ENCODE assay signal across 18 mouse cellular contexts in the genomic region with DNA sequence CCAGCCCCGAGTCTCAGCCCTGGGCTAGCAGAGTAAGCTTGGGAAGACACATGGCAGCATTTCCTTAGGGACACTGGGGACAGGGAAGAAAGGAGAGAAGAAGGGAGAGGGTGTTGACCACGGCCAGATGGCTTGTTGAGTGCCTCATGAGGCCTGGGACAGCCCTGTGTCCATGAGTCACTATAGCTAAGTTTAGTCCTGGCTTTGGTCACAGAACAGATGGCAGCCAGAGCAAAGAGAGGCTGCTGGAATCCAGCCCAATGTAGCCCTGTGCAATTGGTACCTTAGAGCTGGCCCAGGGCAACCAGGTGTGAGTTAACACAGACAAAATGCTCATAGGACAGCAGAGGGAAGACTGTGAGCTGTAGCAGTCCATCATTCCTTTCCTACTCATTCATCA. TPM values are rescaled to one million over a fixed set of nuclear protein-coding genes. Genes with fewer than 3 reads are reported as not detected.
DNase-seq lines count a peak whose midpoint lies in the region.
"Had no signal": no experiment of that assay in that cellular context is flagged by ENCODE, and none has a peak within 500 bp of the region (broad histone marks: within the 10 kb centered on the region; RNA-seq: fewer than 3 reads in every experiment).

No protein-coding gene starts in this region.

- DNase-seq in heart, adult 8-10 months (ENCODE audit: low spot score), result peak; percentile 23
- no peak for DNase-seq in heart, postnatal 36 days
- peak; percentile 11 for DNase-seq in right cerebral cortex, adult 18-20 months
- no peak for DNase-seq in right cerebral cortex, postnatal 25 days
- peak; percentile 96 for DNase-seq in cerebellum, adult 9-10 months
- no peak for DNase-seq in adipocyte (ENCODE audit: low spot score)
- DNase-seq in thymus, postnatal 4 days, result no peak
- DNase-seq: adrenal gland, adult 8-10 months; forebrain, postnatal 0 days; gastrocnemius, postnatal 10 days; kidney, adult 2 months; kidney, postnatal 10 days; layer of hippocampus, postnatal 36 days; lung, adult 18-20 months; lung, postnatal 14 days; midbrain, embryonic 14.5 days; thymus, adult 2 months had no signal

- intact Hi-C loops in heart, postnatal 36 days (cut with DNase I), result no loop called here

RNA-seq across cellular contexts. Expression of a gene that starts 33.2 kb away (rescaled TPM):
- 1 to 10 TPM; 2.2 to 5.3 (median 3.9) TPM for total RNA-seq in heart, adult 8-10 months (2022)
- 1 to 10 TPM; 3.4 to 4.5 TPM for total RNA-seq in heart, postnatal 36 days (2021)
- total RNA-seq: megakaryocyte, adult 5-6 weeks had no signal

Comparison
In these comparisons a context has a peak if more than half of its experiments do, and no peak if none do; other contexts are left out.
1. DNase-seq: peak in heart, adult 8-10 months (single experiment), right cerebral cortex, adult 18-20 months (single experiment) and cerebellum, adult 9-10 months (single experiment); none in heart, postnatal 36 days (0 of 2), right cerebral cortex, postnatal 25 days (single experiment), adipocyte (single experiment) and thymus, postnatal 4 days (single experiment).